Mouse (Mus musculus): ENCODE results near the gene Nrxn3. TPM values are rescaled to one million over a fixed set of nuclear protein-coding genes. Genes with fewer than 3 reads are reported as not detected.

Nrxn3 gene
- polyA plus RNA-seq, 1 experiment from 2014 or later = 96.9 TPM

- no peak for ATAC-seq (ENCODE audit: low FRiP score)
- Histone ChIP-seq H3K27ac (no peak overlapping the region), H3K36me3 (replicated peaks; ENCODE audit: control insufficient read depth, insufficient read depth) (no peaks in the 10 kb centered on the region)
Observed at GRCm38 (mm10) chr12:90196161-90196560, 1473.5 kb downstream of the Nrxn3 start.

GRCm38 (mm10) chr12:90197994-90198393 is 1475.3 kb downstream of the Nrxn3 start:
- DNase-seq (ENCODE audit: low spot score) = no peak
- Histone ChIP-seq H3K4me3 (replicated peaks; ENCODE audit: low read length) (no peak overlapping the region), H3K4me1 (replicated peaks; ENCODE audit: control insufficient read depth, insufficient read depth, low read length) (no peaks in the 10 kb centered on the region), H3K9me3 (ENCODE audit: control insufficient read depth, low read length) (no peaks in the 10 kb centered on the region), H3K9ac (no peak overlapping the region), H3K27ac (no peak overlapping the region), H3K4me2 (replicated peaks) (no peak overlapping the region), H3K27me3 (ENCODE audit: control insufficient read depth, insufficient read depth, low read length) (no peaks in the 10 kb centered on the region), H3K36me3 (replicated peaks; ENCODE audit: control insufficient read depth, insufficient read depth) (no peaks in the 10 kb centered on the region)
- ATAC-seq (ENCODE audit: low FRiP score) = no peak
- 97% methylated on average over 3 of the region's 3 CpGs for WGBS

More at GRCm38 (mm10) chr12:90196161-90196560, 1473.5 kb downstream of the Nrxn3 start:
- Histone ChIP-seq H3K27me3 (ENCODE audit: control insufficient read depth, insufficient read depth, low read length) (no peaks in the 10 kb centered on the region), H3K4me1 (replicated peaks; ENCODE audit: control insufficient read depth, insufficient read depth, low read length) (no peaks in the 10 kb centered on the region), H3K4me3 (replicated peaks; ENCODE audit: low read length) (no peak overlapping the region), H3K9ac (no peak overlapping the region), H3K4me2 (replicated peaks) (no peak overlapping the region), H3K9me3 (ENCODE audit: control insufficient read depth, low read length) (no peaks in the 10 kb centered on the region)
- DNase-seq (ENCODE audit: low spot score) = no peak

GRCm38 (mm10) chr12:90202501-90202900 is 1479.8 kb downstream of the Nrxn3 start:
- no peaks in the 10 kb centered on the region for H3K27me3 ChIP-seq (ENCODE audit: control insufficient read depth, insufficient read depth, low read length)
- 100% methylated on average over 1 of the region's 1 CpGs for WGBS
- no peak overlapping the region for H3K4me3 ChIP-seq (replicated peaks; ENCODE audit: low read length)
- H3K9ac ChIP-seq = no peak overlapping the region
- no peak overlapping the region for H3K4me2 ChIP-seq (replicated peaks)
- no peaks in the 10 kb centered on the region for H3K9me3 ChIP-seq (ENCODE audit: control insufficient read depth, low read length)
- H3K4me1 ChIP-seq (replicated peaks; ENCODE audit: control insufficient read depth, insufficient read depth, low read length) = 0 out of 2 replicates have a peak, but pooled peaks cover 2% of the 10 kb centered on the region
- no peaks in the 10 kb centered on the region for H3K36me3 ChIP-seq (replicated peaks; ENCODE audit: control insufficient read depth, insufficient read depth)
- DNase-seq (ENCODE audit: low spot score) (no peak), ATAC-seq (ENCODE audit: low FRiP score) (no peak)
- H3K27ac ChIP-seq = no peak overlapping the region

GRCm38 (mm10) chr12:90211410-90211809 is 1488.7 kb downstream of the Nrxn3 start:
- Histone ChIP-seq H3K4me1 (replicated peaks; ENCODE audit: control insufficient read depth, insufficient read depth, low read length) (no peaks in the 10 kb centered on the region), H3K9me3 (ENCODE audit: control insufficient read depth, low read length) (no peaks in the 10 kb centered on the region), H3K4me3 (replicated peaks; ENCODE audit: low read length) (no peak overlapping the region), H3K36me3 (replicated peaks; ENCODE audit: control insufficient read depth, insufficient read depth) (no peaks in the 10 kb centered on the region), H3K27me3 (ENCODE audit: control insufficient read depth, insufficient read depth, low read length) (no peaks in the 10 kb centered on the region), H3K4me2 (replicated peaks) (no peak overlapping the region), H3K27ac (no peak overlapping the region), H3K9ac (no peak overlapping the region)
- DNase-seq (ENCODE audit: low spot score) = no peak
- ATAC-seq (ENCODE audit: low FRiP score) = no peak
- 68% methylated on average over 2 of the region's 2 CpGs for WGBS

GRCm38 (mm10) chr12:90217060-90217459 is 1494.4 kb downstream of the Nrxn3 start:
- no peak for ATAC-seq (ENCODE audit: low FRiP score)
- no peak overlapping the region for H3K4me3 ChIP-seq (replicated peaks; ENCODE audit: low read length)
- H3K4me1 ChIP-seq (replicated peaks; ENCODE audit: control insufficient read depth, insufficient read depth, low read length) = no peaks in the 10 kb centered on the region
- H3K36me3 ChIP-seq (replicated peaks; ENCODE audit: control insufficient read depth, insufficient read depth) = no peaks in the 10 kb centered on the region
- DNase-seq (ENCODE audit: low spot score) = no peak
- no peak overlapping the region for H3K27ac ChIP-seq
- no peak overlapping the region for H3K4me2 ChIP-seq (replicated peaks)
- H3K27me3 ChIP-seq (ENCODE audit: control insufficient read depth, insufficient read depth, low read length) = no peaks in the 10 kb centered on the region
- no peaks in the 10 kb centered on the region for H3K9me3 ChIP-seq (ENCODE audit: control insufficient read depth, low read length)
- no peak overlapping the region for H3K9ac ChIP-seq
- 95% methylated on average over 6 of the region's 6 CpGs for WGBS

- no peaks in the 10 kb centered on the region for H3K4me1 ChIP-seq (replicated peaks; ENCODE audit: control insufficient read depth, insufficient read depth, low read length)
- H3K4me2 ChIP-seq (replicated peaks) = no peak overlapping the region
- no peaks in the 10 kb centered on the region for H3K9me3 ChIP-seq (ENCODE audit: control insufficient read depth, low read length)
- no peaks in the 10 kb centered on the region for H3K27me3 ChIP-seq (ENCODE audit: control insufficient read depth, insufficient read depth, low read length)
- no peak overlapping the region for H3K27ac ChIP-seq
- H3K9ac ChIP-seq = no peak overlapping the region
- no peaks in the 10 kb centered on the region for H3K36me3 ChIP-seq (replicated peaks; ENCODE audit: control insufficient read depth, insufficient read depth)
- no peak for DNase-seq (ENCODE audit: low spot score)
- WGBS = 32% methylated on average over 2 of the region's 2 CpGs
- H3K4me3 ChIP-seq (replicated peaks; ENCODE audit: low read length) = no peak overlapping the region
- no peak for ATAC-seq (ENCODE audit: low FRiP score)
Observed at GRCm38 (mm10) chr12:90229062-90229461, 1506.4 kb downstream of the Nrxn3 start.

GRCm38 (mm10) chr12:90236093-90236492 is 1513.4 kb downstream of the Nrxn3 start:
- no peak for DNase-seq (ENCODE audit: low spot score)

GRCm38 (mm10) chr12:90260301-90260700 is 1537.6 kb downstream of the Nrxn3 start:
- no peaks in the 10 kb centered on the region for H3K36me3 ChIP-seq (replicated peaks; ENCODE audit: control insufficient read depth, insufficient read depth)
- H3K9me3 ChIP-seq (ENCODE audit: control insufficient read depth, low read length) = no peaks in the 10 kb centered on the region
- no peak overlapping the region for H3K9ac ChIP-seq
- H3K27me3 ChIP-seq (ENCODE audit: control insufficient read depth, insufficient read depth, low read length) = no peaks in the 10 kb centered on the region
- ATAC-seq (ENCODE audit: low FRiP score) (no peak), DNase-seq (ENCODE audit: low spot score) (no peak)
- H3K4me3 ChIP-seq (replicated peaks; ENCODE audit: low read length) = no peak overlapping the region
- H3K4me1 ChIP-seq (replicated peaks; ENCODE audit: control insufficient read depth, insufficient read depth, low read length) = no peaks in the 10 kb centered on the region
- 66% methylated on average over 4 of the region's 4 CpGs for WGBS
- H3K4me2 ChIP-seq (replicated peaks) = no peak overlapping the region
- H3K27ac ChIP-seq = no peak overlapping the region

More at GRCm38 (mm10) chr12:90236093-90236492, 1513.4 kb downstream of the Nrxn3 start:
- no peaks in the 10 kb centered on the region for H3K27me3 ChIP-seq (ENCODE audit: control insufficient read depth, insufficient read depth, low read length)
- no peak overlapping the region for H3K4me3 ChIP-seq (replicated peaks; ENCODE audit: low read length)
- H3K4me2 ChIP-seq (replicated peaks) = no peak overlapping the region
- H3K36me3 ChIP-seq (replicated peaks; ENCODE audit: control insufficient read depth, insufficient read depth) = no peaks in the 10 kb centered on the region
- no peak overlapping the region for H3K9ac ChIP-seq
- no peak overlapping the region for H3K27ac ChIP-seq
- no peak for ATAC-seq (ENCODE audit: low FRiP score)
- H3K4me1 ChIP-seq (replicated peaks; ENCODE audit: control insufficient read depth, insufficient read depth, low read length) = no peaks in the 10 kb centered on the region
- WGBS = 81% methylated on average over 5 of the region's 5 CpGs
- H3K9me3 ChIP-seq (ENCODE audit: control insufficient read depth, low read length) = no peaks in the 10 kb centered on the region

- Histone ChIP-seq H3K9ac (no peak overlapping the region), H3K36me3 (replicated peaks; ENCODE audit: control insufficient read depth, insufficient read depth) (no peaks in the 10 kb centered on the region), H3K27me3 (ENCODE audit: control insufficient read depth, insufficient read depth, low read length) (no peaks in the 10 kb centered on the region), H3K27ac (no peak overlapping the region), H3K4me2 (replicated peaks) (no peak overlapping the region), H3K4me3 (replicated peaks; ENCODE audit: low read length) (no peak overlapping the region), H3K4me1 (replicated peaks; ENCODE audit: control insufficient read depth, insufficient read depth, low read length) (no peaks in the 10 kb centered on the region), H3K9me3 (ENCODE audit: control insufficient read depth, low read length) (no peaks in the 10 kb centered on the region)
- DNase-seq (ENCODE audit: low spot score) (no peak), ATAC-seq (ENCODE audit: low FRiP score) (no peak)
- whole genome bisulfite sequencing = 79% methylated on average over 2 of the region's 2 CpGs
Observed at GRCm38 (mm10) chr12:90268111-90268510, 1545.4 kb downstream of the Nrxn3 start.

GRCm38 (mm10) chr12:90270763-90271379 is 1548.2 kb downstream of the Nrxn3 start:
- Histone ChIP-seq H3K27ac (no peak overlapping the region), H3K9me3 (ENCODE audit: control insufficient read depth, low read length) (no peaks in the 10 kb centered on the region), H3K9ac (no peak overlapping the region), H3K4me2 (replicated peaks) (no peak overlapping the region), H3K36me3 (replicated peaks; ENCODE audit: control insufficient read depth, insufficient read depth) (no peaks in the 10 kb centered on the region), H3K4me1 (replicated peaks; ENCODE audit: control insufficient read depth, insufficient read depth, low read length) (no peaks in the 10 kb centered on the region), H3K4me3 (replicated peaks; ENCODE audit: low read length) (no peak overlapping the region), H3K27me3 (ENCODE audit: control insufficient read depth, insufficient read depth, low read length) (no peaks in the 10 kb centered on the region)
- DNase-seq (ENCODE audit: low spot score) (no peak), ATAC-seq (ENCODE audit: low FRiP score) (no peak)

All from hindbrain, embryonic 14.5 days (tissue).